Mouse (Mus musculus) midbrain, postnatal 0 days (tissue): ENCODE results near the gene Ppfibp2. TPM values are rescaled to one million over a fixed set of nuclear protein-coding genes. Genes with fewer than 3 reads are reported as not detected.
A peak's percentile ranks its signal among the peaks of the same experiment; 100 is the strongest.

ENCODE experiments used
- ATAC-seq: fragments of 200-750 bp; cut with Nextera tagmentation; 2 replicates; pipeline ENCODE4 v1.8.0; 2017; ENCODE audit warnings: moderate number of reproducible peaks, mild to moderate bottlenecking, moderate TSS enrichment, moderate library complexity; ENCODE audit not compliant: low FRiP score
- DNase-seq: peaks from one replicate; pipeline ENCODE4 v3.0.0-alpha.2; 2015; ENCODE audit warnings: low spot score
- H3K27ac ChIP-seq: fragments of 300-500 bp; sonication (generic); 2 replicates; pipeline ENCODE4 v1.5.1; 2014; ENCODE audit warnings: low read depth, mild to moderate bottlenecking, low read length, mixed read lengths
- H3K27me3 ChIP-seq: fragments of 300-500 bp; sonication (generic); 2 replicates; pipeline ENCODE4 v1.6.1; 2014; ENCODE audit warnings: low read length, control low read depth, mixed read lengths; ENCODE audit not compliant: insufficient read depth
- H3K36me3 ChIP-seq: fragments of 300-500 bp; sonication (generic); 2 replicates; pipeline ENCODE4 v1.6.1; 2014; ENCODE audit warnings: low read length, control low read depth, mixed read lengths; ENCODE audit not compliant: insufficient read depth
- H3K4me1 ChIP-seq: fragments of 300-500 bp; sonication (generic); 2 replicates; pipeline ENCODE4 v1.6.1; 2014; ENCODE audit warnings: mild to moderate bottlenecking, control low read depth, antibody characterized with exemption, low read length, mixed read lengths; ENCODE audit not compliant: insufficient read depth
- H3K4me2 ChIP-seq: fragments of 300-500 bp; sonication (generic); 2 replicates; pipeline ENCODE4 v1.6.1; 2014; ENCODE audit warnings: low read depth, mild to moderate bottlenecking, low read length, mixed read lengths; ENCODE audit not compliant: poor library complexity, severe bottlenecking
- H3K4me3 ChIP-seq: fragments of 300-500 bp; sonication (generic); 2 replicates; pipeline ENCODE4 v1.5.1; 2014; ENCODE audit warnings: low read depth, mild to moderate bottlenecking, low read length, moderate library complexity
- H3K9ac ChIP-seq: fragments of 300-500 bp; sonication (generic); replicated peaks from 2 replicates; pipeline ENCODE4 v1.6.1; 2014; ENCODE audit warnings: mild to moderate bottlenecking, low read length, moderate library complexity, mixed read lengths; ENCODE audit not compliant: poor library complexity, severe bottlenecking
- H3K9me3 ChIP-seq: fragments of 300-500 bp; sonication (generic); 2 replicates; pipeline ENCODE4 v1.6.1; 2016; ENCODE audit warnings: low read length, control low read depth
- CTCF ChIP-seq: IDR thresholded peaks from 2 replicates; pipeline ENCODE4 v1.5.1; 2016; ENCODE audit warnings: antibody characterized with exemption, mild to moderate bottlenecking
- WGBS: fragments of 180-500 bp; shearing (Covaris S2); extraction: QIAGEN DNeasy Blood & Tissue Kit; methylation state at CpG from one replicate; pipeline ENCODE4 v1.1.7; 2014; 5-methylcytosine and 5-hydroxymethylcytosine counted together
- polyA plus RNA-seq: library from polyadenylated mRNA; unstranded; fragments of >200 nt; fragmentation: Nextera tagmentation; extraction: Ambion mirVana; gene quantifications from 2 replicates; pipeline ENCODE4 v1.2.1, GENCODE M21; 2015
- total RNA-seq: library from RNA; depleted of rRNA; stranded (reverse); fragments of >200 nt; gene quantifications from 2 replicates; pipeline ENCODE4 v1.2.3, GENCODE M21; 2014

Ppfibp2 gene
- total and polyA plus RNA-seq, 2 experiments from 2014 or later, result 1.2 to 2.6 TPM

DNA sequence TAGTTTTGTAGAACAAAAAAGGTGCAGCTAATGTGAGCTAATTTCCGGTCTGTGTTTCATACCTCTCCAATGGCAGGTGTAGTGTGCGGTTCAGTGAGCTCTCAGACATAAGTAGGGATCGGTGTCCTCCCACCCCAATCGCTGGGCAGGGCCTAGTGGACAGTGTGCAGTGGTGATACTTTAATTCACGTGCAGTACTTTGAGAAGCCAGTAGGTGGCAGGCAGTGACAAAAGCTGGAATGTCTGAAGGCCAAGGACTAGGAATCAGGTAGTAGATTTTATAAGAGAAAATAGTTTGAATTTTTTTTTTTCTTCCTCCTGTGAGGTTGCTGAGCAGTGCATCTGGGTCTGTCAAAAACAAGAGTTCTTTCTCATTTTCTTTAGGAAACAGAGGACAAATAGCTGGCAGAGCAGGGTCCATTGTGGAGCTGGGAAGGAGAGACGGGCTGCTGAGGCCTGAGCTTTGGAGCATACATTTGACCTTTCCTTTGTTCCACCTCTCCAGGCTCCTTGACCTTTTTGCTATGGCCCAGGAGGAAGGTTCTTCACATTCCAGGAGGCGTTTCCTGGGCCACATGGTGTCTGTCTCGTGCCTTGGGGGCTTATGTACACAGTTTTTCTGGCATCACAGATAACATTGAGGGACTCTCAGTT is 66.3 kb downstream of the Ppfibp2 start:
- WGBS, result 21% methylated on average over 8 of the region's 8 CpGs
- no peaks in the 10 kb centered on the region for H3K27me3 ChIP-seq
- peaks cover 7% of the 10 kb centered on the region; the same call in 1 of the 2 replicates for H3K4me1 ChIP-seq
- no peaks in the 10 kb centered on the region for H3K9me3 ChIP-seq
- ATAC-seq (peak; percentile 80), DNase-seq (peak; percentile 84)
- peak; percentile 96 for TF ChIP-seq CTCF
- H3K27ac ChIP-seq, result no peak overlapping the region
- no peak overlapping the region for H3K9ac ChIP-seq
- no peak overlapping the region for H3K4me3 ChIP-seq
- H3K4me2 ChIP-seq, result no peak overlapping the region
- no peaks in the 10 kb centered on the region for H3K36me3 ChIP-seq

GRCm38 (mm10) chr7:107661843-107662281 is 66.9 kb downstream of the Ppfibp2 start:
- H3K4me3 ChIP-seq, result no peak overlapping the region
- no peaks in the 10 kb centered on the region for H3K9me3 ChIP-seq
- no peak for DNase-seq
- WGBS, result 65% methylated on average over 5 of the region's 5 CpGs
- peaks cover 7% of the 10 kb centered on the region; the same call in 1 of the 2 replicates for H3K4me1 ChIP-seq
- H3K27ac ChIP-seq, result no peak overlapping the region
- H3K4me2 ChIP-seq, result no peak overlapping the region
- ATAC-seq, result no peak
- H3K36me3 ChIP-seq, result no peaks in the 10 kb centered on the region
- no peaks in the 10 kb centered on the region for H3K27me3 ChIP-seq
- TF ChIP-seq CTCF, result no peak
- no peak overlapping the region for H3K9ac ChIP-seq

- H3K36me3 ChIP-seq, result no peaks in the 10 kb centered on the region
- WGBS, result 78% methylated on average over 6 of the region's 6 CpGs
- ATAC-seq (no peak), DNase-seq (no peak)
- no peaks in the 10 kb centered on the region for H3K9me3 ChIP-seq
- no peak overlapping the region for H3K4me3 ChIP-seq
- peaks cover 7% of the 10 kb centered on the region; the same call in 1 of the 2 replicates for H3K4me1 ChIP-seq
- no peak for TF ChIP-seq CTCF
- no peaks in the 10 kb centered on the region for H3K27me3 ChIP-seq
- H3K4me2 ChIP-seq, result no peak overlapping the region
- H3K9ac ChIP-seq, result no peak overlapping the region
- no peak overlapping the region for H3K27ac ChIP-seq
These were observed 68.6 kb downstream of the Ppfibp2 start for GRCm38 (mm10) chr7:107663621-107664020.

- Histone ChIP-seq H3K27ac (no peak overlapping the region; the same call in 1 of the 2 replicates), H3K9me3 (no peaks in the 10 kb centered on the region), H3K4me1 (peaks cover 7% of the 10 kb centered on the region; the same call in 1 of the 2 replicates), H3K36me3 (no peaks in the 10 kb centered on the region), H3K9ac (no peak overlapping the region), H3K27me3 (no peaks in the 10 kb centered on the region), H3K4me3 (no peak overlapping the region), H3K4me2 (no peak overlapping the region)
- 42% methylated on average over 8 of the region's 8 CpGs for WGBS
- ATAC-seq, result peak; percentile 31; the same call in 1 of the 2 replicates
- DNase-seq, result no peak
- no peak for TF ChIP-seq CTCF
These were observed 69.4 kb downstream of the Ppfibp2 start for GRCm38 (mm10) chr7:107664063-107665056.

- Histone ChIP-seq H3K27ac (0 out of 2 replicates have a peak overlapping the region, but pooled peaks have one; percentile 26), H3K9ac (no peak overlapping the region), H3K4me1 (peaks cover 7% of the 10 kb centered on the region; the same call in 1 of the 2 replicates), H3K36me3 (no peaks in the 10 kb centered on the region), H3K4me3 (no peak overlapping the region), H3K4me2 (no peak overlapping the region), H3K9me3 (no peaks in the 10 kb centered on the region), H3K27me3 (no peaks in the 10 kb centered on the region)
- ATAC-seq (no peak), DNase-seq (no peak)
- WGBS, result 44% methylated on average over 4 of the region's 4 CpGs
- TF ChIP-seq CTCF, result no peak
These were observed 70.2 kb downstream of the Ppfibp2 start for GRCm38 (mm10) chr7:107665221-107665585.
